15 mouse cellular contexts compared by ENCODE assay signal in genomic region chr2:129020106-129020505, GRCm38 (mm10). TPM values are rescaled to one million over a fixed set of nuclear protein-coding genes. Genes with fewer than 3 reads are reported as not detected.
"Had no signal": no experiment of that assay in that cellular context is flagged by ENCODE, and none has a peak within 500 bp of the region (broad histone marks: within the 10 kb centered on the region; RNA-seq: fewer than 3 reads in every experiment).

No protein-coding gene starts in this region.

- H3K36me3 ChIP-seq: limb, embryonic 10.5 days; liver, embryonic 15.5 days had no signal

- H3K9me3 ChIP-seq: kidney, embryonic 15.5 days; limb, embryonic 10.5 days; liver, embryonic 15.5 days; midbrain, embryonic 13.5 days; neural tube, embryonic 12.5 days had no signal

- ATAC-seq: intestine, embryonic 16.5 days; midbrain, embryonic 13.5 days had no signal

- H3K27me3 ChIP-seq: kidney, embryonic 15.5 days; liver, embryonic 15.5 days; midbrain, embryonic 13.5 days; neural tube, embryonic 12.5 days had no signal

- DNase-seq: kidney, adult 2 months; kidney, postnatal 14 days; right cerebral cortex, postnatal 25 days; thymus, postnatal 14 days had no signal

- H3K4me1 ChIP-seq: kidney, embryonic 15.5 days; limb, embryonic 10.5 days; liver, embryonic 15.5 days; midbrain, embryonic 13.5 days; neural tube, embryonic 12.5 days had no signal

- H3K27ac ChIP-seq: kidney, embryonic 15.5 days; left cerebral cortex, adult 2 months; limb, embryonic 10.5 days; liver, embryonic 15.5 days; midbrain, embryonic 13.5 days; neural tube, embryonic 12.5 days; stomach, postnatal 0 days had no signal

- H3K4me3 ChIP-seq: kidney, embryonic 15.5 days; left cerebral cortex, adult 2 months; limb, embryonic 10.5 days; liver, embryonic 15.5 days; midbrain, embryonic 13.5 days; myocyte; neural tube, embryonic 12.5 days had no signal

- H3K4me2 ChIP-seq: kidney, embryonic 15.5 days; liver, embryonic 11.5 days; liver, embryonic 15.5 days; midbrain, embryonic 13.5 days; neural tube, embryonic 12.5 days had no signal

- H3K9ac ChIP-seq: kidney, embryonic 15.5 days; liver, embryonic 15.5 days; midbrain, embryonic 13.5 days; neural tube, embryonic 12.5 days had no signal

RNA-seq across cellular contexts. Expression of gene Vinac1, which starts 27.9 kb away (rescaled TPM):
- polyA plus RNA-seq: limb, embryonic 10.5 days; liver, embryonic 15.5 days; small intestine, adult 2 months had no signal
